Mouse (Mus musculus): ENCODE data around the gene St13. TPM values are rescaled to one million over a fixed set of nuclear protein-coding genes. Genes with fewer than 3 reads are reported as not detected.

The St13 gene
- polyA plus RNA-seq, 2 experiments: 81.7 to 141 TPM

DNA sequence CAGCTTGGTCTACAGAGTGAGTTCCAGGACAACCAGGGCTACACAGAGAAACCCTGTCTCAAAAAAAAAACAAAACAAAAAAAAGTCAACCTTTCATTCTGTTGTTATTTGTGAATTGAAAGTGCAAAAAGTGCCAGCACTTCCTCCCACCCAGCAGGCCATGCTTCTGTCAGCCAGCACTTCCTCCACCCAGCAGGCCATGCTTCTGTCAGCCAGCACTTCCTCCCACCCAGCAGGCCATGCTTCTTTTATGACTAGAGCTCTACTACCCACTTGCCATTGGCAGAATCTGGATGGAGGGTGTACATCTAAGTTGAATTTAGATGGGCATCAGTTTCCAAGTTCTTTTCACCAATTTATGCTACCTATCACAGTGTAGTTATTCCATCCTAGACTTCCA lies 6.9 kb downstream of the St13 start:
- Histone ChIP-seq H3K9ac (ENCODE audit: low read depth, low read length, severe bottlenecking) (no peak overlapping the region), H3K36me3 (ENCODE audit: control insufficient read depth, insufficient read depth, low read length) (peaks cover 40% of the 10 kb centered on the region), H3K4me2 (replicated peaks; ENCODE audit: low read depth, low read length, severe bottlenecking) (no peak overlapping the region), H3K27me3 (ENCODE audit: control insufficient read depth, insufficient read depth, low read length) (no peaks in the 10 kb centered on the region), H3K9me3 (ENCODE audit: control insufficient read depth, low read length) (no peaks in the 10 kb centered on the region), H3K4me3 (replicated peaks; ENCODE audit: low read length) (no peak overlapping the region), H3K4me1 (ENCODE audit: control insufficient read depth, insufficient read depth, low read length) (no peaks in the 10 kb centered on the region), H3K27ac (replicated peaks; ENCODE audit: low read depth, low read length) (no peak overlapping the region)
- no peak for DNase-seq (ENCODE audit: low spot score)
- no peak for TF ChIP-seq POLR2A (IDR thresholded peaks at IDR 0.05; ENCODE audit: borderline replicate concordance, extremely low read depth, insufficient read depth, insufficient read length)
- ATAC-seq (ENCODE audit: low FRiP score, low read depth): no peak

DNA sequence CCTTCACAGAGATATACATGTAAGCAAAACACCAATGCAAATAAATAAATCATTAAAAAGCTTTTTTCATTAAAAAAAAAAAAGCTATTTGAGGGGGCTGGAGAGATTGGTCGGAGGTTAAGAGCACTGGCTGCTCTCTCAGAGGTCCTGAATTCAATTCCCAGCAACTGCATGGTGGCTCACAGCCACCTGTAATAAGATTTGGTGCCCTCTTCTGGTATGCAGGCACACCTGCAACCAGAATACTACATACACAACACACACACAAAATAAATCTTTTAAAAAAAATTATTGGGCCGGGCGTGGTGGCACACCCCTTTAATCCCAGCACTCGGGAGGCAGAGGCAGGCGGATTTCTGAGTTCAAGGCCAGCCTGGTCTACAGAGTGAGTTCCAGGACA lies 13.6 kb downstream of the St13 start:
- no peaks in the 10 kb centered on the region for H3K9me3 ChIP-seq (ENCODE audit: control insufficient read depth, low read length)
- ATAC-seq (ENCODE audit: low FRiP score, low read depth): no peak
- H3K4me1 ChIP-seq (ENCODE audit: control insufficient read depth, insufficient read depth, low read length): no peaks in the 10 kb centered on the region
- 95% methylated on average over 5 of the region's 5 CpGs for WGBS
- no peak for DNase-seq (ENCODE audit: low spot score)
- TF ChIP-seq POLR2A (IDR thresholded peaks at IDR 0.05; ENCODE audit: borderline replicate concordance, extremely low read depth, insufficient read depth, insufficient read length): no peak
- peaks cover 91% of the 10 kb centered on the region for H3K36me3 ChIP-seq (ENCODE audit: control insufficient read depth, insufficient read depth, low read length)
- H3K4me3 ChIP-seq (replicated peaks; ENCODE audit: low read length): no peak overlapping the region
- H3K4me2 ChIP-seq (replicated peaks; ENCODE audit: low read depth, low read length, severe bottlenecking): no peak overlapping the region
- H3K27me3 ChIP-seq (ENCODE audit: control insufficient read depth, insufficient read depth, low read length): no peaks in the 10 kb centered on the region
- H3K27ac ChIP-seq (replicated peaks; ENCODE audit: low read depth, low read length): no peak overlapping the region
- H3K9ac ChIP-seq (ENCODE audit: low read depth, low read length, severe bottlenecking): no peak overlapping the region

DNA sequence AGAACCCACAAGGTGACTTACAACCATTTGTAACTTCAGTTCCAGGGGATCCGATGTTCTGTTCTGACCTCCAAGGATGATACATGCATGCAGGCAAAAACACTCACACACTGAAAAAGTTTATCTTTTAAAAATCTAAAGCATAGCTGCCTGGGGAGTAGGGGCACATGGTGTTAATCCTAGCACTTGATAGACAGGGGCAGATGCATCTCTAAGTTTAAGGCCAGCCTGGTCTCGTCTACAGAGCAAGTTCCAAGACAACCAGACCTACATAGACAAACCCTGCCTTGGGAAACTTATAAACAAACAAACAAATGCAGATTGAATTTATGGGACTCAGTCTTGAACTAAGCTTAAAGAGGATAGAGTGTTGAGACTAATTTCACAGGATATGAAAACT lies 21.0 kb downstream of the St13 start:
- Histone ChIP-seq H3K4me2 (replicated peaks; ENCODE audit: low read depth, low read length, severe bottlenecking) (no peak overlapping the region), H3K4me3 (replicated peaks; ENCODE audit: low read length) (no peak overlapping the region), H3K27me3 (ENCODE audit: control insufficient read depth, insufficient read depth, low read length) (no peaks in the 10 kb centered on the region), H3K9me3 (ENCODE audit: control insufficient read depth, low read length) (no peaks in the 10 kb centered on the region), H3K27ac (replicated peaks; ENCODE audit: low read depth, low read length) (no peak overlapping the region), H3K9ac (ENCODE audit: low read depth, low read length, severe bottlenecking) (no peak overlapping the region), H3K36me3 (ENCODE audit: control insufficient read depth, insufficient read depth, low read length) (peaks cover 63% of the 10 kb centered on the region), H3K4me1 (ENCODE audit: control insufficient read depth, insufficient read depth, low read length) (no peaks in the 10 kb centered on the region)
- TF ChIP-seq POLR2A (IDR thresholded peaks at IDR 0.05; ENCODE audit: borderline replicate concordance, extremely low read depth, insufficient read depth, insufficient read length): no peak
- 81% methylated on average over 2 of the region's 2 CpGs for WGBS
- DNase-seq (ENCODE audit: low spot score) (no peak), ATAC-seq (ENCODE audit: low FRiP score, low read depth) (no peak)

DNA sequence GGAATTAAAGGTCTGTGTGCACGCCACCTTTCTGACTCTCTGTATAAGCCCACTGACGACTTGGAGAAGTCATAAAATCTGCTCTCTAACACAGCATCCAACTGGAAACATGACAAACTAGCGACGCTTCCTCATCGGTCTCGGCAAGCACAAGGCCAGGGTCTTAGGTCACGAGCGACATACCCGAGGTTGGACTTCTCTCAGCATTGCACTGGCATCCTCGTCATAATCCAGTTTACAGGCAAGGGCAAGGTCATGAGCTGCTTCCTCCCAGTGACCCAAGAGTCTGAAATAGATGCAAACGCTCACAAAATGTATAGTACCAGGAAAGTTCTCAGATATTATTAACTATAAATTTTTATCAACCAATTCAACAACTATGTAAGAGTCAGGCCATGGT lies 25.3 kb downstream of the St13 start:
- no peak for TF ChIP-seq POLR2A (IDR thresholded peaks at IDR 0.05; ENCODE audit: borderline replicate concordance, extremely low read depth, insufficient read depth, insufficient read length)
- Histone ChIP-seq H3K27ac (replicated peaks; ENCODE audit: low read depth, low read length) (no peak overlapping the region), H3K36me3 (ENCODE audit: control insufficient read depth, insufficient read depth, low read length) (peaks cover 76% of the 10 kb centered on the region), H3K4me1 (ENCODE audit: control insufficient read depth, insufficient read depth, low read length) (no peaks in the 10 kb centered on the region), H3K4me2 (replicated peaks; ENCODE audit: low read depth, low read length, severe bottlenecking) (no peak overlapping the region), H3K27me3 (ENCODE audit: control insufficient read depth, insufficient read depth, low read length) (no peaks in the 10 kb centered on the region), H3K9ac (ENCODE audit: low read depth, low read length, severe bottlenecking) (no peak overlapping the region), H3K4me3 (replicated peaks; ENCODE audit: low read length) (no peak overlapping the region), H3K9me3 (ENCODE audit: control insufficient read depth, low read length) (no peaks in the 10 kb centered on the region)
- DNase-seq (ENCODE audit: low spot score) (no peak), ATAC-seq (ENCODE audit: low FRiP score, low read depth) (no peak)
- WGBS: 85% methylated on average over 11 of the region's 11 CpGs

DNA sequence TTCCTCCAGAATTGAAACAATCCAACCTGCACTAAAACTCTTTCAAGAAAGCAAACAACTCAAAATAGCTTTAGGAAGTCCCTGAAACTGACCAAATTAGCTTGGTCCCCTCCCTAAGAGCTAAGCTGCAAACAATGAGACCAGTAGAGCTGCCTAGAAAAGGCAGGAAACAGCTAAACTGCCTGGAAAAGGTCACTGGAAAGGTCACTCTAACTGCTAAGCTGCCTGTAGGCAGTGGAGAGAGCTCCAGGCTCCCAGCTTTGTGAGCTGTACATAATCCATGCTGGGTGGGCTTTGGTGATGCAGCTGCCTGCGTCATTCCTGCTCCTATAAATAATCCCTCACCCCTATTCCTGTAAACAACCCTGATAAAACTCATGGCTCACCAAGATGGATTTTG lies 29.5 kb downstream of the St13 start:
- DNase-seq (ENCODE audit: low spot score): no peak
- WGBS: 77% methylated on average over 1 of the region's 1 CpGs

DNA sequence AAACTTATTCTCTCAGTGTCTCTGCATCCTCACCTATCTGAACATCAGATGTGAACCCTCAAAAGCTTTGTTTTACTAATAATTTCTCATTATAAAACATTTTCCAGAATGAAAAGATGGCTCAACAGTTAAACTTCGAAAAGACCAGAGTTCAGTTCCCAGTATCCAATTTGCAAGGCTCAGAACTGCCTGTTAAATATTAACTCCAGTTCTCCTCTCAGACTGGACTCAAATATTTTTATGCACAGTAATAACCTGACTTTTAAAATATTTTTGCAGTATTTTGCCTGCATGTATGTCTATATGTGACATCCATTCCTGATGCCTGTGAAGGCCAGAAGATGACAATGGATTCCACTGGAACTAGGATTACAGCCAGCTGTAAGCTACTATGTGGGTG lies 31.3 kb downstream of the St13 start:
- no peak overlapping the region for H3K9ac ChIP-seq (ENCODE audit: low read depth, low read length, severe bottlenecking)
- no peak overlapping the region for H3K4me2 ChIP-seq (replicated peaks; ENCODE audit: low read depth, low read length, severe bottlenecking)
- H3K27me3 ChIP-seq (ENCODE audit: control insufficient read depth, insufficient read depth, low read length): no peaks in the 10 kb centered on the region
- no peak for ATAC-seq (ENCODE audit: low FRiP score, low read depth)
- H3K27ac ChIP-seq (replicated peaks; ENCODE audit: low read depth, low read length): no peak overlapping the region
- peaks cover 94% of the 10 kb centered on the region for H3K36me3 ChIP-seq (ENCODE audit: control insufficient read depth, insufficient read depth, low read length)
- no peaks in the 10 kb centered on the region for H3K9me3 ChIP-seq (ENCODE audit: control insufficient read depth, low read length)
- H3K4me3 ChIP-seq (replicated peaks; ENCODE audit: low read length): no peak overlapping the region
- no peaks in the 10 kb centered on the region for H3K4me1 ChIP-seq (ENCODE audit: control insufficient read depth, insufficient read depth, low read length)
- WGBS: 87% methylated on average over 1 of the region's 1 CpGs
- TF ChIP-seq POLR2A (IDR thresholded peaks at IDR 0.05; ENCODE audit: borderline replicate concordance, extremely low read depth, insufficient read depth, insufficient read length): no peak
- no peak for DNase-seq (ENCODE audit: low spot score)

More for the DNA sequence above, 29.5 kb downstream of the St13 start:
- Histone ChIP-seq H3K9ac (ENCODE audit: low read depth, low read length, severe bottlenecking) (no peak overlapping the region), H3K36me3 (ENCODE audit: control insufficient read depth, insufficient read depth, low read length) (peaks cover 89% of the 10 kb centered on the region), H3K9me3 (ENCODE audit: control insufficient read depth, low read length) (no peaks in the 10 kb centered on the region), H3K4me3 (replicated peaks; ENCODE audit: low read length) (no peak overlapping the region), H3K4me2 (replicated peaks; ENCODE audit: low read depth, low read length, severe bottlenecking) (no peak overlapping the region), H3K27ac (replicated peaks; ENCODE audit: low read depth, low read length) (no peak overlapping the region), H3K27me3 (ENCODE audit: control insufficient read depth, insufficient read depth, low read length) (no peaks in the 10 kb centered on the region), H3K4me1 (ENCODE audit: control insufficient read depth, insufficient read depth, low read length) (no peaks in the 10 kb centered on the region)
- no peak for ATAC-seq (ENCODE audit: low FRiP score, low read depth)
- TF ChIP-seq POLR2A (IDR thresholded peaks at IDR 0.05; ENCODE audit: borderline replicate concordance, extremely low read depth, insufficient read depth, insufficient read length): no peak

Measured in limb, embryonic 14.5 days (tissue).